Mouse (Mus musculus) MEL (cell line): Measurements from ENCODE around the gene Cps1.

Source experiments
- MAX ChIP-seq: IDR thresholded peaks from 2 replicates; pipeline ENCODE4 v1.6.1; 2011; ENCODE audit warnings: low read length, improper control_type of control experiment
- NELFE ChIP-seq: IDR thresholded peaks from 2 replicates; pipeline ENCODE4 v1.6.1; 2011; ENCODE audit warnings: low read depth, low read length, improper control_type of control experiment
- UBTF ChIP-seq: IDR thresholded peaks from 2 replicates; pipeline ENCODE4 v1.6.1; 2012; ENCODE audit warnings: low read depth, mild to moderate bottlenecking, inconsistent platforms, low read length, improper control_type of control experiment, moderate library complexity, borderline replicate concordance; ENCODE audit not compliant: insufficient read depth

DNA sequence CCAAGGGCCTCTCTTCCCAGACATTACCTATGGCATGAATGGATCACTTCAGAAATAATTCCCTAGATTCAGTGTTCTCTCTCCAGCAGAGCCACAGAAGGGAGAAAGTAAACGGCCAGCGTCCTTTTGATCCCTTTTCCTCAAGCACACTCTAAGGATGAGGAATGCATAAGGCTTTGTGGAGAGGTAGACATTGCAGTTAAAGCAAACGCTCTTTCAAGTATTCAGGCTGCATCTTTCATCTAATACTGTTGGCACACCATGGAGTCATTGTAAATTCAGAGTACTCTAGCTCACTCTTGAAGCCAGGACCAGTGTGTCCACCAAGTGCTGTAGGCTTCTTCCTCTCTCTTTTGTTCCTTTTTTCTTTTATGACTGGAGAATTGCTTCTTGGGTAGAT lies 28.4 kb downstream of the Cps1 start:
- no peak for TF ChIP-seq NELFE
- no peak for TF ChIP-seq MAX
- TF ChIP-seq UBTF = no peak
